Mouse (Mus musculus) liver, adult 2 months (tissue): ENCODE data around the gene Trpm8.

ENCODE experiments used
- CTCF ChIP-seq: fragments of 200-500 bp; IDR thresholded peaks from 2 replicates; pipeline ENCODE4 v1.5.1; 2011; ENCODE audit warnings: low read depth, low read length, control low read depth
- POLR2A ChIP-seq: fragments of 200-500 bp; IDR thresholded peaks from 2 replicates; pipeline ENCODE4 v1.6.1; 2011; ENCODE audit warnings: low read length, control low read depth; ENCODE audit not compliant: insufficient read depth; ENCODE audit errors: extremely low read depth

DNA sequence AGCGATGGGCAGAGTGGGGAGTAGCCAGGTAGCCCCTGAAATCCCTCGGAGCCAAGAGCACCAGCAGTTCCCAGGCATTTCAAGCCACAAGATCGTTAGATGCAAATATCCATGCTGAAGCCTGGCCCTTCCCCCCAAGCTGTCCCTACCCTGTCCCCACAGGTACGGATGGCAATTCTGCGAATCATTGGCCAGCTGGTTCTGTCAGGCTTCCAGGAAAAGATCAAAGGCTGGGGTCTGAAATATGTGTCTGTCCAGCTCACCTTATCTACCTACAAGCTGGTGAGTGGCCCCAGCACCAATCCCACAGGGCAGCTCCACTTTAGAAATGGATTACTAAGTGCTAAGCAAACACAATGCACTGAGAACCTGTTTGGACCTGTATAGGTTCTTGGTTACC lies 40.1 kb upstream of the Trpm8 start:
- TF ChIP-seq CTCF (no peak), POLR2A (no peak)
